Comparison of ENCODE assay signal across 9 mouse cellular contexts in the genomic region with DNA sequence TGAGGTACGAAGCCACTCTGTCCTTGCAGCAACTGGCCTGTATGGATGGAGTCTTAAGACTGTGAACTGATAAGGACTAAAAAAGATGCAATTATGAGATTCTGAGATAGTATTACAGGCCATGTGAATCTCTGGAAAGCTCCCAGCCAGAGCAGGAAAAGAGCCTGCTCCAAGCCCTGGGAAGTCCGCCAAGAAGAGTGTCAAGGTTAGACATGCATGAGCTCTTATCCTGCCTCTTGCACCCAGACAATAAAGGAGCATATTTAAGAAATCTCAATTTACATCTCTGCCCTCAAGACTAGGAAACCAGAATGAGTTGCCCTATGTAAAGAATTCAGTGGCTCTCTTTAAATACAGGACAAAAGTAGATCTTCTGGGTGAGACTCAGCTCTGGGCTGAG.
DNase-seq lines count a peak whose midpoint lies in the region; ATAC-seq lines count a peak whose summit lies in the region.
"Had no signal": no experiment of that assay in that cellular context is flagged by ENCODE, and none has a peak within 500 bp of the region (broad histone marks: within the 10 kb centered on the region; RNA-seq: fewer than 3 reads in every experiment).

No protein-coding gene starts in this region.

- DNase-seq in gastrocnemius, postnatal 10 days: peak; percentile 21
- DNase-seq in gastrocnemius, postnatal 25 days: no peak
- DNase-seq in kidney, postnatal 36 days: peak; percentile 4 to 19
- no peak for DNase-seq in kidney, adult 11 months
- peak; percentile 58 for DNase-seq in Muller cell, postnatal 12 days (ENCODE audit: inconsistent ontology term)
- DNase-seq in cerebellum, adult 11 months: peak; percentile 57
- DNase-seq in thymus, postnatal 4 days: no peak
- DNase-seq: liver, embryonic 13.5 days had no signal

- no peak for ATAC-seq in activated CD4-positive, CD25-positive, alpha-beta regulatory T cell, adult 4 months

Comparison
In these comparisons a context has a peak if more than half of its experiments do, and no peak if none do; other contexts are left out.
1. DNase-seq: peak in gastrocnemius, postnatal 10 days (single experiment), kidney, postnatal 36 days (2 of 2), Muller cell, postnatal 12 days (single experiment) and cerebellum, adult 11 months (single experiment); none in gastrocnemius, postnatal 25 days (single experiment), kidney, adult 11 months (single experiment) and thymus, postnatal 4 days (single experiment).